Mouse (Mus musculus) heart, postnatal 0 days (tissue): ENCODE measurements at regions not wholly inside any gene's neighbourhood (a gene's known extent, or its start where the extent isn't known, plus 50 kb on each side); places are given as distances from the start of the nearest gene placed in this dataset.

Experiments
- ATAC-seq: fragments of 200-750 bp; cut with Nextera tagmentation; 2 replicates; pipeline ENCODE4 v1.8.0; 2017; ENCODE audit warnings: low read depth, moderate number of reproducible peaks, moderate library complexity; ENCODE audit not compliant: insufficient read depth
- DNase-seq: peaks from one replicate; pipeline ENCODE4 v3.0.0-alpha.2; 2016; ENCODE audit warnings: low spot score
- H3K27ac ChIP-seq: fragments of 300-500 bp; sonication (generic); 2 replicates; pipeline ENCODE4 v1.5.1; 2014; ENCODE audit warnings: low read depth, mild to moderate bottlenecking
- H3K27me3 ChIP-seq: fragments of 300-500 bp; sonication (generic); 2 replicates; pipeline ENCODE4 v1.6.1; 2014; ENCODE audit warnings: low read length, mixed read lengths; ENCODE audit not compliant: control insufficient read depth, insufficient read depth
- H3K36me3 ChIP-seq: fragments of 300-500 bp; sonication (generic); replicated peaks from 2 replicates; pipeline ENCODE4 v1.6.1; 2014; ENCODE audit warnings: low read length, mixed read lengths; ENCODE audit not compliant: control insufficient read depth, insufficient read depth
- H3K4me1 ChIP-seq: fragments of 300-500 bp; sonication (generic); 2 replicates; pipeline ENCODE4 v1.6.1; 2014; ENCODE audit warnings: antibody characterized with exemption; ENCODE audit not compliant: control insufficient read depth, insufficient read depth
- H3K4me2 ChIP-seq: fragments of 300-500 bp; sonication (generic); 2 replicates; pipeline ENCODE4 v1.6.1; 2014; ENCODE audit warnings: low read depth, mild to moderate bottlenecking, low read length, moderate library complexity
- H3K4me3 ChIP-seq: fragments of 300-500 bp; sonication (generic); 2 replicates; pipeline ENCODE4 v1.5.1; 2014; ENCODE audit warnings: low read depth, low read length
- H3K9ac ChIP-seq: fragments of 300-500 bp; sonication (generic); replicated peaks from 2 replicates; pipeline ENCODE4 v1.6.1; 2014; ENCODE audit warnings: low read depth, low read length, mixed read lengths
- H3K9me3 ChIP-seq: fragments of 300-500 bp; sonication (generic); replicated peaks from 2 replicates; pipeline ENCODE4 v1.6.1; 2016; ENCODE audit warnings: low read length; ENCODE audit not compliant: control insufficient read depth
- CTCF ChIP-seq: IDR thresholded peaks from 2 replicates; pipeline ENCODE4 v1.5.1; 2016; ENCODE audit warnings: antibody characterized with exemption, control low read depth, low read depth
- EP300 ChIP-seq: IDR thresholded peaks from 2 replicates; pipeline ENCODE4 v1.6.1; 2016; ENCODE audit warnings: antibody characterized with exemption, low read depth
- WGBS: fragments of 180-500 bp; shearing (Covaris S2); extraction: QIAGEN DNeasy Blood & Tissue Kit; methylation state at CpG from one replicate; pipeline ENCODE4 v1.1.7; 2014; 5-methylcytosine and 5-hydroxymethylcytosine counted together

DNA sequence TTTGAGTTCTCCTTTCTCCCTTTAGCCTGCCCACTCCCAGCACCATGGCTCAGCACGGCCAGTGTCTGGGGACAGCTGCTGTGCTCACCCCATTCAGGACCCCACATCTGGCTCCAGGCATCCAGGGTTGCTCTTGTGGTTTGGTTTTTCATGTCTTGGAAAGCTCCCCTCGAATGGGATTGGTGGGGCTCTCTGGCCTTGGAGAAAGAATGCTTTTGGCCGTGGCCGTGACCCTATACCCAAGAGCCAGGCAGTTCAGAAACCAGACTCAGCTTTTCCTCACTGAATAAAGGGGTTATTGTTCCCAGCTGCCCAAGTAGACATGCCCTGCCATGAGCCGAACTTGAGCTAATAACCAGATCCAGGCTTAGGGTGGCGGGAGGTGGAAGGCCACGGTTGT, 691.8 kb upstream of the 3110018I06Rik start:
- H3K4me3 ChIP-seq, result no peak overlapping the region
- WGBS, result 78% methylated on average over 7 of the region's 7 CpGs
- no peaks in the 10 kb centered on the region for H3K36me3 ChIP-seq
- no peak overlapping the region for H3K27ac ChIP-seq
- ATAC-seq (no peak), DNase-seq (no peak)
- no peaks in the 10 kb centered on the region for H3K4me1 ChIP-seq
- no peaks in the 10 kb centered on the region for H3K27me3 ChIP-seq
- no peaks in the 10 kb centered on the region for H3K9me3 ChIP-seq
- no peak overlapping the region for H3K9ac ChIP-seq
- no peak for TF ChIP-seq CTCF
- no peak for TF ChIP-seq EP300
- no peak overlapping the region for H3K4me2 ChIP-seq

DNA sequence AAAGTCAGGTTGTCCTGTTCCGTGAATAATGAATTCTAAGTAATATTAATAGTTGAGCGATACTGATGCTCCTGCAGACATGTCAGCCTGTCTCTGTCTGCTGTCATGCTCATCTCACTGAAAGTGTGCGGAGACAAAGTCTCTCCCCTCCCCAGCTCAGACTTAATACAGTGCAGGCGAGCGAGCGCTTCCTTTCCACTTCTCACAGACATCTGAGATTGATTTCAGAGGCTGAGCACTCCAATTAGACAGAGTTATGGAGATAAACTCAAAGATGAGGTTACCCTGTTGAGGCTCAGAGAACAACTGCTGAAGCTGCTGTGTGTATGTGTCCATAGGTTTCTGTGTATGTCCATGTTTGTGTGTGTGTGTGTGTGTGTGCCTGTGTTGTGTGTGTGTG, 668.7 kb upstream of the 3110018I06Rik start:
- DNase-seq, result no peak
- Histone ChIP-seq H3K4me2 (no peak overlapping the region), H3K4me1 (no peaks in the 10 kb centered on the region), H3K9ac (no peak overlapping the region), H3K36me3 (no peaks in the 10 kb centered on the region), H3K4me3 (no peak overlapping the region), H3K27ac (no peak overlapping the region), H3K9me3 (no peaks in the 10 kb centered on the region; the same call in 1 of the 2 replicates), H3K27me3 (no peaks in the 10 kb centered on the region)
- TF ChIP-seq EP300 (no peak), CTCF (no peak)
- 72% methylated on average over 6 of the region's 6 CpGs for WGBS
- ATAC-seq, result no peak

DNA sequence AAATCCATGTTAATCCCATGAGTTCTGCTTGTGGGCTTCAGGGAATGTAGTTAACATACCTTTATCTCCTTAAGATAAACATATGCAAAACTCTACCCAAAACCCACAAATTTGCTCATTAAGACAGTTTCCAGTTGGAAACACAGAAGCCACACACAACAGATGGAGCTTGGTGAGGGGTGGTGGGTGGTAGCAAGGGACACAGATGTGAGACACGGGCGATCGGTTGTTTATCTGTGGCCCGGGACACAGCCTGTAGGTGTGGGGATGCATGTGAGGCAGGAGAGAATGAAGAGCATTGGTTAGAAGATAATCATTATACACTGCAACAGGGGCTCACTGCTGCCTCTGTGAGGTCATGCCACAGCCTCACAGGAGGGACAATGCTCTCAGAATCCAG, 666.1 kb upstream of the 3110018I06Rik start:
- 78% methylated on average over 4 of the region's 4 CpGs for WGBS
- H3K4me2 ChIP-seq, result no peak overlapping the region

DNA sequence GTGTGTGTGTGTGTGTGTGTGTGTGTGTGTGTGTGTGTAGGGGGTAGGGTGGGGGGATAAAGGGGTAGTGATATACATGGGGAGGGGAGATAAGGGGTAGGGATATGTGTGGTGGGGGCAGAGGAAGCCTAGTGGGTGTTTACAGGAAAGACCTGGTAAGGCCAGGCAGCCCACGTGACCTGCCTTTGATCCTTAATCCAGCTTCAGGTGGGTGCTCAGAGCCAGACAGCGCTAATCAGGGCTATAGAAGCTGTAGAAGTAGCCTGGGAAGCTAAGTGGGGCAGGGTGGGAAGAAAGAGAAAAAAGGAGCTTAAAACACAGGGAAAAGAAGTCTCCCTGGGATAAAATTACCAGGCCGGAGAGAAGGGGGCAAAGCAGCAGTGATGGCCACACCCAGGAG, 659.9 kb upstream of the 3110018I06Rik start:
- 31% methylated on average over 3 of the region's 3 CpGs for WGBS
- Histone ChIP-seq H3K4me3 (no peak overlapping the region), H3K36me3 (no peaks in the 10 kb centered on the region), H3K4me2 (no peak overlapping the region), H3K9me3 (no peaks in the 10 kb centered on the region), H3K4me1 (no peaks in the 10 kb centered on the region), H3K27ac (no peak overlapping the region), H3K27me3 (no peaks in the 10 kb centered on the region), H3K9ac (no peak overlapping the region)
- no peak for TF ChIP-seq CTCF
- TF ChIP-seq EP300, result no peak
- DNase-seq, result no peak
- ATAC-seq, result no peak

More for the DNA sequence above, 666.1 kb upstream of the 3110018I06Rik start:
- no peak for TF ChIP-seq EP300
- no peak for TF ChIP-seq CTCF
- Histone ChIP-seq H3K36me3 (no peaks in the 10 kb centered on the region), H3K27me3 (no peaks in the 10 kb centered on the region), H3K9me3 (no peaks in the 10 kb centered on the region; the same call in 1 of the 2 replicates), H3K4me3 (no peak overlapping the region), H3K9ac (no peak overlapping the region), H3K4me1 (no peaks in the 10 kb centered on the region), H3K27ac (no peak overlapping the region)
- DNase-seq, result no peak
- no peak for ATAC-seq

DNA sequence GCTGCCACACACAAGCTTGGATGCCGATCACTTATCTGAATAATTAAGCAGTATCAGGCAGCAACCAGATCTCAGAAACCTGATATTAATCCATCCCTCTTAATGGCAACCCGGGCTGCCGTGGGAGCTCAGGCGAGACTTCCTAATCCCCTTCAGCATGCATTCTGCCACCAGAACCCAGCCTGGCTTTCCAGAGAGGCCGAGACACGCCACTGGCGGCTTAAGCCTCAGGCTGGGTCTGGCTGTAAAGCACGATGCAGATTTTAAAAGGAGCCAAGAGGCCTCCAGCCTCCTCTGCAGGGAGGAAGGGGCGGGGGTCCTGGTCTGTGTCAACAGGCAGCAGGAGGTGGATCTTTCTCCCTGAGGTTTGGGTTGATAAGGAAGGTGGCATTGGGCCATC, 659.1 kb upstream of the 3110018I06Rik start:
- no peak for TF ChIP-seq EP300
- no peak for TF ChIP-seq CTCF
- no peak overlapping the region for H3K27ac ChIP-seq

DNA sequence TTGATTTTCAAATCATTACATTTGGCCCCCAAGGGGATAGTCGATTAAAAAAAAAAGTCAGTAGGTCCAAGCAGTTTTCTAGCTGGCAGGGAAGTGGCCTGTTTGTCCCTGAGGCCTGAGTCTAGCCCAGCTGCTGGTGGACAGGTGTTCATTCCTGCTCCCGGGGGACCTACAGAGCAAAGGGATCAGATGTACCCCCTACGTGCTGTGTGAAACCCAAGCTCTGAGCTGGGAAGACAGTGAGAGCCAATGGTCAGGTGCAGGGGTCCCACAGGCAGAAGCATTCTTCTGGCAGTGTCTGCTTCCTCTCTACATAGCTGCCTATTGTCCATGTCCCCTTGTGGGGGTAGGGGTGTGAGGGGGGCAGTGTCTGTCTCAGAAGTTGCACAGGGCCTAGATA, 653.2 kb upstream of the 3110018I06Rik start:
- Histone ChIP-seq H3K9me3 (no peaks in the 10 kb centered on the region), H3K4me1 (no peaks in the 10 kb centered on the region), H3K27me3 (no peaks in the 10 kb centered on the region), H3K4me3 (no peak overlapping the region), H3K9ac (no peak overlapping the region), H3K4me2 (no peak overlapping the region), H3K27ac (no peak overlapping the region), H3K36me3 (no peaks in the 10 kb centered on the region)
- 54% methylated on average over 3 of the region's 3 CpGs for WGBS
- TF ChIP-seq CTCF, result no peak
- no peak for TF ChIP-seq EP300
- DNase-seq (no peak), ATAC-seq (no peak)

More for the DNA sequence above, 659.1 kb upstream of the 3110018I06Rik start:
- Histone ChIP-seq H3K36me3 (no peaks in the 10 kb centered on the region), H3K27me3 (no peaks in the 10 kb centered on the region), H3K9ac (no peak overlapping the region), H3K4me2 (no peak overlapping the region), H3K9me3 (no peaks in the 10 kb centered on the region), H3K4me1 (no peaks in the 10 kb centered on the region), H3K4me3 (no peak overlapping the region)
- no peak for DNase-seq
- ATAC-seq, result no peak
- 12% methylated on average over 9 of the region's 9 CpGs for WGBS
